Mouse (Mus musculus): Measurements from ENCODE around the gene Hic2. TPM values are rescaled to one million over a fixed set of nuclear protein-coding genes. Genes with fewer than 3 reads are reported as not detected.
"Not testable (repeated sequence)": the region's sequence is repeated elsewhere in the genome, so short reads cannot be mapped to it uniquely, and the experiment has no call there.

Hic2 gene
- total and polyA plus RNA-seq, 3 experiments = 5.9 to 9.5 TPM; not detected in 1

- peak; percentile 82 for TF ChIP-seq ZNF384 (IDR thresholded peaks at IDR 0.05; ENCODE audit: low read depth, low read length)
- DNase-seq (ENCODE audit: low read depth, low spot score); H3K27me3 ChIP-seq (ENCODE audit: control insufficient read depth in 1 of 2, insufficient read depth in 2 of 2, low read length in 2 of 2); H3K9ac ChIP-seq (ENCODE audit: control insufficient read depth, low read depth, low read length, poor library complexity, severe bottlenecking); H3K27ac ChIP-seq (ENCODE audit: control insufficient read depth, low read depth, low read length); H3K9me3 ChIP-seq (replicated peaks; ENCODE audit: insufficient read depth, low read length); H3K4me3 ChIP-seq (ENCODE audit: control insufficient read depth in 1 of 2, insufficient read depth in 1 of 2, low read depth in 2 of 2, low read length in 2 of 2): not testable (repeated sequence)
- Histone ChIP-seq H3K79me2 (ENCODE audit: control insufficient read depth, insufficient read depth, low read length, poor library complexity) (peaks cover 24% of the 10 kb centered on the region), H3K36me3 (ENCODE audit: control insufficient read depth in 1 of 2, insufficient read depth in 2 of 2, low read length in 2 of 2) (peaks cover 0 to 17% of the 10 kb centered on the region in 2 experiments; a peak in 2 of 4 replicates), H3K4me1 (ENCODE audit: control insufficient read depth in 1 of 2, insufficient read depth in 2 of 2, low read length in 2 of 2) (peaks cover 12 to 28% of the 10 kb centered on the region in 2 experiments)
Measured at GRCm38 (mm10) chr16:17231523-17231922, 1.8 kb upstream of the Hic2 start.

- peaks cover 30% of the 10 kb centered on the region for H3K79me2 ChIP-seq (ENCODE audit: control insufficient read depth, insufficient read depth, low read length, poor library complexity)
- no peaks in the 10 kb centered on the region for H3K9me3 ChIP-seq (replicated peaks; ENCODE audit: insufficient read depth, low read length)
- H3K9ac ChIP-seq (ENCODE audit: control insufficient read depth, low read depth, low read length, poor library complexity, severe bottlenecking) = peak overlapping the region; percentile 95
- H3K36me3 ChIP-seq (ENCODE audit: control insufficient read depth in 1 of 2, insufficient read depth in 2 of 2, low read length in 2 of 2) = peaks cover 0 to 35% of the 10 kb centered on the region in 2 experiments; a peak in 2 of 4 replicates
- H3K27ac ChIP-seq (ENCODE audit: control insufficient read depth, low read depth, low read length) = peak overlapping the region; percentile 61
- DNase-seq (ENCODE audit: low read depth, low spot score) = peak; percentile 70
- peaks cover 28 to 48% of the 10 kb centered on the region in 2 experiments for H3K4me1 ChIP-seq (ENCODE audit: control insufficient read depth in 1 of 2, insufficient read depth in 2 of 2, low read length in 2 of 2)
- H3K4me3 ChIP-seq (ENCODE audit: control insufficient read depth in 1 of 2, insufficient read depth in 1 of 2, low read depth in 2 of 2, low read length in 2 of 2) = peak overlapping the region; percentile 88 to 97
- TF ChIP-seq EP300 (IDR thresholded peaks at IDR 0.05; ENCODE audit: low read depth in 1 of 2, low read length in 2 of 2) (0 out of 4 replicates have a peak, but pooled peaks of 1 of the 2 experiments have one; percentile 2), TBP (IDR thresholded peaks at IDR 0.05; ENCODE audit: low read depth, low read length) (no peak), UBTF (IDR thresholded peaks at IDR 0.05; ENCODE audit: borderline replicate concordance, insufficient read depth, low read depth, low read length) (0 out of 2 replicates have a peak, but pooled peaks have one; percentile 34), POLR2A (IDR thresholded peaks at IDR 0.05; ENCODE audit: control insufficient read depth in 1 of 2, insufficient read depth in 1 of 2, low read depth in 1 of 2, low read length in 2 of 2, poor library complexity in 1 of 2) (no peak; a peak in 1 of 4 replicates), SIN3A (IDR thresholded peaks at IDR 0.05; ENCODE audit: low read length) (peak; percentile 6), MXI1 (IDR thresholded peaks at IDR 0.05; ENCODE audit: low read depth, low read length) (peak; percentile 77; the same call in 1 of the 2 replicates)
- no peaks in the 10 kb centered on the region for H3K27me3 ChIP-seq (ENCODE audit: control insufficient read depth in 1 of 2, insufficient read depth in 2 of 2, low read length in 2 of 2)
Measured at GRCm38 (mm10) chr16:17233702-17234498, 528 bp downstream of the Hic2 start.

GRCm38 (mm10) chr16:17234499-17234895 is 1.1 kb downstream of the Hic2 start:
- no peak for TF ChIP-seq NRF1 (IDR thresholded peaks at IDR 0.05; ENCODE audit: insufficient read depth, low read depth, low read length, poor library complexity, severe bottlenecking)
- 0 out of 2 replicates have a peak, but pooled peaks have one; percentile 12 for TF ChIP-seq BHLHE40 (IDR thresholded peaks at IDR 0.05; ENCODE audit: borderline replicate concordance, low read depth, low read length)
- TF ChIP-seq EP300 (IDR thresholded peaks at IDR 0.05; ENCODE audit: low read depth in 1 of 2, low read length in 2 of 2) = 0 out of 4 replicates have a peak, but pooled peaks of 1 of the 2 experiments have one; percentile 27
- TF ChIP-seq ZC3H11A (IDR thresholded peaks at IDR 0.05; ENCODE audit: low read depth, low read length) = no peak
- Histone ChIP-seq H3K4me1 (ENCODE audit: control insufficient read depth in 1 of 2, insufficient read depth in 2 of 2, low read length in 2 of 2) (peaks cover 32 to 54% of the 10 kb centered on the region in 2 experiments), H3K9me3 (replicated peaks; ENCODE audit: insufficient read depth, low read length) (no peaks in the 10 kb centered on the region), H3K36me3 (ENCODE audit: control insufficient read depth in 1 of 2, insufficient read depth in 2 of 2, low read length in 2 of 2) (peaks cover 0 to 41% of the 10 kb centered on the region in 2 experiments; a peak in 2 of 4 replicates), H3K27me3 (ENCODE audit: control insufficient read depth in 1 of 2, insufficient read depth in 2 of 2, low read length in 2 of 2) (no peaks in the 10 kb centered on the region), H3K4me3 (ENCODE audit: control insufficient read depth in 1 of 2, insufficient read depth in 1 of 2, low read depth in 2 of 2, low read length in 2 of 2) (peak overlapping the region; percentile 88 to 97), H3K79me2 (ENCODE audit: control insufficient read depth, insufficient read depth, low read length, poor library complexity) (peaks cover 33% of the 10 kb centered on the region), H3K9ac (ENCODE audit: control insufficient read depth, low read depth, low read length, poor library complexity, severe bottlenecking) (peak overlapping the region; percentile 95), H3K27ac (ENCODE audit: control insufficient read depth, low read depth, low read length) (peak overlapping the region; percentile 61; the same call in 1 of the 2 replicates)
- DNase-seq (ENCODE audit: low read depth, low spot score) = peak; percentile 51
